ENCODE assay signal across 21 mouse cellular contexts in genomic region chr2:140773456-140773855, GRCm38 (mm10).
DNase-seq lines count a peak whose midpoint lies in the region; ATAC-seq and TF ChIP-seq lines count a peak whose summit lies in the region.
"Had no signal": no experiment of that assay in that cellular context is flagged by ENCODE, and none has a peak within 500 bp of the region (broad histone marks: within the 10 kb centered on the region; RNA-seq: fewer than 3 reads in every experiment).

No protein-coding gene starts in this region.

- H3K27ac ChIP-seq in left cerebral cortex, adult 2 months: no peak overlapping the region
- H3K27ac ChIP-seq: embryonic facial prominence, embryonic 10.5 days; forebrain, embryonic 13.5 days; heart, adult 2 months; hindbrain, embryonic 10.5 days; hindbrain, embryonic 14.5 days had no signal

- no peak for DNase-seq in frontal cortex, postnatal 36 days (ENCODE audit: low spot score in 2 of 2)
- peak; percentile 2 for DNase-seq in left cerebral cortex, postnatal 4 days
- DNase-seq in left cerebral cortex, adult 2 months (ENCODE audit: extremely low spot score in 1 of 2, low spot score in 2 of 2): no peak
- DNase-seq in ES-CJ7 (ENCODE audit: low read depth, low spot score): peak; percentile 4
- peak; percentile 52 for DNase-seq in brain, adult 2 months (ENCODE audit: low read depth, low spot score)
- no peak for DNase-seq in thymus, postnatal 10 days (ENCODE audit: low spot score in 2 of 2)
- no peak for DNase-seq in thymus, postnatal 25 days
- DNase-seq: adrenal gland, adult 8-10 months; adrenal gland, postnatal 36 days; cerebellum, adult 11 months; cerebellum, adult 8-10 months; cerebellum, postnatal 36 days; forebrain, postnatal 0 days; heart, adult 2 months had no signal

- no peak for TF ChIP-seq CTCF in left cerebral cortex, adult 2 months (IDR thresholded peaks at IDR 0.05)

- ATAC-seq in frontal cortex, adult (ENCODE audit: low TSS enrichment): peak; percentile 82
- ATAC-seq: forebrain, embryonic 13.5 days; forebrain, postnatal 0 days; Patski had no signal

- intact Hi-C loops in left cerebral cortex, postnatal 4 days (cut with DNase I): no loop called here
- intact Hi-C loops in left cerebral cortex, adult 2 months (cut with DNase I): no loop called here

- no peak overlapping the region for H3K4me3 ChIP-seq in left cerebral cortex, adult 2 months
- H3K4me3 ChIP-seq: embryonic facial prominence, embryonic 10.5 days; forebrain, embryonic 13.5 days; heart, adult 2 months; heart, embryonic 12.5 days; hindbrain, embryonic 10.5 days had no signal

Comparison
In these comparisons a context has a peak if more than half of its experiments do, and no peak if none do; other contexts are left out.
1. DNase-seq: peak in left cerebral cortex, postnatal 4 days (single experiment), ES-CJ7 (single experiment) and brain, adult 2 months (single experiment); none in frontal cortex, postnatal 36 days (0 of 2), left cerebral cortex, adult 2 months (0 of 2), thymus, postnatal 10 days (0 of 2) and thymus, postnatal 25 days (single experiment).